Mouse (Mus musculus): ENCODE results near the gene Olfr596.
"Not testable (repeated sequence)": the region's sequence is repeated elsewhere in the genome, so short reads cannot be mapped to it uniquely, and the experiment has no call there.

Gene Olfr596

DNA sequence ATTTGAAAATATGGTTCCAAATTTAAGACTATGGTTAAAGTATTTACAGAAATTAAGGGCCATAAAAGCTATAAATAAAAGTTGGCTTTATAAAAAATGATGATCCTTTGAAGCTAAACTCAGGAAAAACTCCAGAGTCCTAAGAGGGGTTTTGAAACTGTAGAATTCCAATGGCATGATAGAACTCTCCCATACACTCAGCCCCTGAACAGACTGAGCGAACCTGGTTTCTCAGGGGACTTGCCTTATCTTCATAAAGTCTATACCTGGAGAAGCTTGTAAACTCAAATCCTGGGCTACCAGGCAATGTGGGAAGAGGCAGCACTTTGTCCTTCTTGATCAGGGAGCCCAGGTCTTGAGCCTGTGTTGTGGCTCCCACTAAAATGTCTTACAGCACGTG lies at the start of gene Olfr596:
Gene Olfr596 (plus strand): TSS at position 301 of the 400 bp plus-strand sequence.
- not testable (repeated sequence) for DNase-seq

DNA sequence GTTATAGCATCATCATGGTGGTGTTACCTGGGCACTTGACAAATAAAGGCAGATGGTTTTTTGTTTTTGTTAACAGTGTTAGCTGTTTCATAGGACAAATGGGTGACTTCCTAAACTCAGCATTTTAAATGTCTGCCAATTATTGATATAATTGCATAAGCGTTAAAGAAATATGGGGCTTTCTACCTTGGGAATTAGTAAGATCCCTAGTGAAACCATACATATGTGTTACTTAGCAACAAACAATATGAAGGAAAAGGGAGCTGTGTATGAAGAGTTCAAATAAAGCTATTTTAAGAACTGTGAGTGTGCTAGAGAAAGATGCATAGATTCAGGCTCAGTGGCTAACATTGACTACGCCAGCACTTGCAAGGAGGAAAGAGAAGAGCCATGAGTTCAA lies 10.6 kb downstream of the Olfr596 start, which contains the start of gene Olfr597:
Gene Olfr597 (plus strand): TSS at position 301 of the 400 bp plus-strand sequence.
- not testable (repeated sequence) for DNase-seq

DNA sequence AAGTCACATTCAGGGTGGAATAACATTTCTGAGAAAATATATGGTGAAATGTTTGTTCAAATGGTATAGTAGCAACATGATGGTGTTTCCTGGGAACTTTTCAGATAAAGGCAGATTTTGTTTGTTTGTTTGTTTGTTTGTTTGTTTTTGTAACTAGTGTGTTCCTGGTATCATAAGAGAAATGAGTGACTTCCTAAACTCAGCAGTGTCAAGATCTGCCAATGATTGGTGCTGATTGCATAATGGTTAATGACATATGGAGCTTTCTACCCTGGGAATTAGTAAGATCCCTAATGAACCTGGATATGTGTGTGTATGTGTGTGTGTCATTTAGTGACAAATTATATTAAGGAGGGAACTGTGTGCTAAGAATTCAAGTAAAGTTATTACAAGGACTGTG lies 17.8 kb downstream of the Olfr596 start, which contains the start of gene Olfr598:
Gene Olfr598 (plus strand): TSS at position 301 of the 400 bp plus-strand sequence.
- DNase-seq, result no peak

DNA sequence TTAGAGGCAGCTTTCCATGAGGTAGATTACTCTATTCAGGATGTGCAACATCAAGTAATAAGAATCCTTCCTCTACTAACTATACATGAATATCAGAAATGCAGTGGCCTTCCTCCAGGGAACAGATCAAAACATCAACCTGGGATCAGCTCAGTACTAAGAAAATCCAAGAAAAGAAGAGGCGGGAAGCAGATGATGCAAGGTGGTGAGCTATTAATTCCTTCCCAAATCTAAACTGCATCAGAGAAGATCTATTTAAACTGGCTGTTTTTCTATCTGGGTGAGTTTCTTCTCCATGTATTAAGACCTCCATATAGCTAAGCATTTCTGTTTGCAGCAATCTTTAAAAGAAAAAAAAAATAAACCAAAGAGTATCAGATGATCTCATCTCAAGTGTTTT lies 30.2 kb downstream of the Olfr596 start, which contains the start of gene Olfr599:
Gene Olfr599 (plus strand): TSS at position 301 of the 400 bp plus-strand sequence.
- DNase-seq, result no peak

DNA sequence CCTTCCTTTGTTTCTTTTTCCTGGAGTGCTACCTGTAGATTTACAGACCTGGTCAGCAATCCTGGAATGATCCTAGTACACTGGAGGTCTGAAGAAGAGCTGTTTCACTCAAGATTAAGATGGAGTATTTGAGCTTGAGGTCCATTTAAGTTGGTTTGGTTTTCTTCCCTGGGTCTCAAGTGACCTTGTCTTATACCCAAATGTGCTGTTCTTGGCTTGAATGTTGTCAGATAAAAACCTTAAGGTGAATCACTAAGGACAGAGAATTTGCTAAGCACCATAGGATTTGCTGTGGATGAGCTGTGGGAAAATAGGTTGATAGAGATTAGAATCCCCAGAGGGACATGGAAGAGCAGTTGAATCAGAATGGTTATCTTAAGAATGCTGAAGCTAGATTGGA lies 44.1 kb downstream of the Olfr596 start, which contains the start of gene Olfr600:
Gene Olfr600 (minus strand): TSS at position 101 of the 400 bp plus-strand sequence.
- DNase-seq, result no peak
